Mouse (Mus musculus): Measurements from ENCODE around the gene Nelfe.

Nelfe gene

GRCm38 (mm10) chr17:34847192-34847591, 3.0 kb upstream of the Nelfe start:
- no peak for DNase-seq (ENCODE audit: low spot score)

GRCm38 (mm10) chr17:34847615-34848014, 2.6 kb upstream of the Nelfe start:
- no peak for DNase-seq (ENCODE audit: low spot score)

- DNase-seq (ENCODE audit: low spot score), result no peak
These were observed 430 bp downstream of the Nelfe start for GRCm38 (mm10) chr17:34850517-34851125.

GRCm38 (mm10) chr17:34853511-34853910, 3.3 kb downstream of the Nelfe start:
- DNase-seq (ENCODE audit: low spot score), result no peak

- no peak for DNase-seq (ENCODE audit: low spot score)
These were observed 4.6 kb downstream of the Nelfe start for GRCm38 (mm10) chr17:34854761-34855160.

GRCm38 (mm10) chr17:34855825-34856224, 5.6 kb downstream of the Nelfe start:
- DNase-seq (ENCODE audit: low spot score), result no peak

GRCm38 (mm10) chr17:34858670-34859069, 8.5 kb downstream of the Nelfe start:
- DNase-seq (ENCODE audit: low spot score), result no peak

- no peak for DNase-seq (ENCODE audit: low spot score)
These were observed 10.3 kb downstream of the Nelfe start for GRCm38 (mm10) chr17:34860514-34860913.

- DNase-seq (ENCODE audit: low spot score), result no peak
These were observed 11.7 kb downstream of the Nelfe start for GRCm38 (mm10) chr17:34861704-34862415.

- no peak for DNase-seq (ENCODE audit: low spot score)
These were observed 12.4 kb downstream of the Nelfe start, which contains the start of gene Cfb for GRCm38 (mm10) chr17:34862416-34863081. Gene Cfb (minus strand): TSS chr17:34862518.

GRCm38 (mm10) chr17:34865981-34866380, 15.8 kb downstream of the Nelfe start:
- DNase-seq (ENCODE audit: low spot score), result no peak

GRCm38 (mm10) chr17:34874321-34874720, 24.1 kb downstream of the Nelfe start:
- no peak for DNase-seq (ENCODE audit: low spot score)

- no peak for DNase-seq (ENCODE audit: low spot score)
These were observed 29.2 kb downstream of the Nelfe start, which contains the start of gene Zbtb12 for GRCm38 (mm10) chr17:34879336-34879879. Gene Zbtb12 (plus strand): TSS chr17:34879483.

GRCm38 (mm10) chr17:34881166-34881565, 31.0 kb downstream of the Nelfe start:
- DNase-seq (ENCODE audit: low spot score), result no peak

GRCm38 (mm10) chr17:34881683-34882310, 31.6 kb downstream of the Nelfe start, which contains the start of gene Gm20547:
Gene Gm20547 (minus strand): TSS chr17:34882042.
- no peak for DNase-seq (ENCODE audit: low spot score)

GRCm38 (mm10) chr17:34883332-34883731, 33.1 kb downstream of the Nelfe start:
- no peak for DNase-seq (ENCODE audit: low spot score)

- no peak for DNase-seq (ENCODE audit: low spot score)
These were observed 34.5 kb downstream of the Nelfe start for GRCm38 (mm10) chr17:34884704-34885103.

- DNase-seq (ENCODE audit: low spot score), result no peak
These were observed 35.4 kb downstream of the Nelfe start for GRCm38 (mm10) chr17:34885615-34886014.

- DNase-seq (ENCODE audit: low spot score), result no peak
These were observed 37.8 kb downstream of the Nelfe start for GRCm38 (mm10) chr17:34887942-34888341.

- DNase-seq (ENCODE audit: low spot score), result no peak
These were observed 40.0 kb downstream of the Nelfe start for GRCm38 (mm10) chr17:34890074-34890743.

GRCm38 (mm10) chr17:34891377-34891776, 41.2 kb downstream of the Nelfe start:
- no peak for DNase-seq (ENCODE audit: low spot score)

All from testis, postnatal 14 days (tissue).